Mouse (Mus musculus): Measurements from ENCODE around the gene Alyref. TPM values are rescaled to one million over a fixed set of nuclear protein-coding genes. Genes with fewer than 3 reads are reported as not detected.

The Alyref gene
- total and polyA plus RNA-seq, 3 experiments, result 600 to 1,072 TPM; not detected in 1

DNA sequence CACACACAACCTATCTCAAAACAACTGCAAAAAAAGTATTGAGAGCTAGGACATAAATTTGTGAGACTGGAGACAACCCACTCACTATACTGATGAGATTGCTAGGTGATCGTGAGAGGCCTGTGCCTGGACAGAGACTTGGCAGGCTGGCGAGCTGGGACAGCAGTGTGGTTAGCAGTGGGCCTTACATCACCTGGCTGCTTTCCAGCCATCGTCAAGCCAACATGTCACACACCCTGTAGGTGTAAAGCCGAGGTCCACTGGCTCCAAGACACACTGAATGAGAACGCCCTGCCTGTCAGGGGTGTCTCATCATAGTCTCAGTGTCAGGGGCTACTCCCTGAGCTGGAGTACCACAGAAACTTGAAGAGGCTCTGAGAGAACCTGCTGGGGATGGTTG lies 45.4 kb downstream of the Alyref start:
- Histone ChIP-seq H3K4me3 (ENCODE audit: control insufficient read depth in 1 of 2, insufficient read depth in 1 of 2, low read depth in 2 of 2, low read length in 2 of 2) (no peak overlapping the region), H3K9ac (ENCODE audit: control insufficient read depth, low read depth, low read length, poor library complexity, severe bottlenecking) (no peak overlapping the region), H3K27ac (ENCODE audit: control insufficient read depth, low read depth, low read length) (no peak overlapping the region), H3K4me1 (ENCODE audit: control insufficient read depth in 1 of 2, insufficient read depth in 2 of 2, low read length in 2 of 2) (peaks cover 7 to 16% of the 10 kb centered on the region in 2 experiments), H3K9me3 (replicated peaks; ENCODE audit: insufficient read depth, low read length) (no peaks in the 10 kb centered on the region), H3K27me3 (ENCODE audit: control insufficient read depth in 1 of 2, insufficient read depth in 2 of 2, low read length in 2 of 2) (no peaks in the 10 kb centered on the region), H3K79me2 (ENCODE audit: control insufficient read depth, insufficient read depth, low read length, poor library complexity) (peaks cover 14% of the 10 kb centered on the region), H3K36me3 (ENCODE audit: control insufficient read depth in 1 of 2, insufficient read depth in 2 of 2, low read length in 2 of 2) (peaks cover 0 to 8% of the 10 kb centered on the region in 2 experiments; a peak in 2 of 4 replicates)
- TF ChIP-seq MXI1 (IDR thresholded peaks at IDR 0.05; ENCODE audit: low read depth, low read length) (no peak), GABPA (IDR thresholded peaks at IDR 0.05; ENCODE audit: low read depth, low read length) (no peak), SIN3A (IDR thresholded peaks at IDR 0.05; ENCODE audit: low read length) (no peak), USF1 (IDR thresholded peaks at IDR 0.05; ENCODE audit: low read depth, low read length) (no peak), EP300 (IDR thresholded peaks at IDR 0.05; ENCODE audit: low read depth in 1 of 2, low read length in 2 of 2) (no peak), RAD21 (IDR thresholded peaks at IDR 0.05; ENCODE audit: low read depth, low read length) (no peak), USF2 (IDR thresholded peaks at IDR 0.05; ENCODE audit: borderline replicate concordance in 1 of 2, insufficient read depth in 1 of 2, low read depth in 1 of 2, low read length in 2 of 2) (no peak), POLR2A (IDR thresholded peaks at IDR 0.05; ENCODE audit: control insufficient read depth in 1 of 2, insufficient read depth in 1 of 2, low read depth in 1 of 2, low read length in 2 of 2, poor library complexity in 1 of 2) (no peak), NELFE (IDR thresholded peaks at IDR 0.05; ENCODE audit: low read depth, low read length) (no peak), ZC3H11A (IDR thresholded peaks at IDR 0.05; ENCODE audit: low read depth, low read length) (no peak), ZNF384 (IDR thresholded peaks at IDR 0.05; ENCODE audit: low read depth, low read length) (no peak), TCF12 (IDR thresholded peaks at IDR 0.05; ENCODE audit: low read depth, low read length) (no peak), NRF1 (IDR thresholded peaks at IDR 0.05; ENCODE audit: insufficient read depth, low read depth, low read length, poor library complexity, severe bottlenecking) (no peak), TAL1 (IDR thresholded peaks at IDR 0.05; ENCODE audit: low read length) (no peak), ELF1 (IDR thresholded peaks at IDR 0.05; ENCODE audit: low read depth, low read length) (no peak), MEF2A (IDR thresholded peaks at IDR 0.05; ENCODE audit: extremely low read depth, insufficient replicate concordance, low read depth, low read length, poor library complexity, severe bottlenecking) (no peak)
- DNase-seq (ENCODE audit: low read depth, low spot score), result no peak

DNA sequence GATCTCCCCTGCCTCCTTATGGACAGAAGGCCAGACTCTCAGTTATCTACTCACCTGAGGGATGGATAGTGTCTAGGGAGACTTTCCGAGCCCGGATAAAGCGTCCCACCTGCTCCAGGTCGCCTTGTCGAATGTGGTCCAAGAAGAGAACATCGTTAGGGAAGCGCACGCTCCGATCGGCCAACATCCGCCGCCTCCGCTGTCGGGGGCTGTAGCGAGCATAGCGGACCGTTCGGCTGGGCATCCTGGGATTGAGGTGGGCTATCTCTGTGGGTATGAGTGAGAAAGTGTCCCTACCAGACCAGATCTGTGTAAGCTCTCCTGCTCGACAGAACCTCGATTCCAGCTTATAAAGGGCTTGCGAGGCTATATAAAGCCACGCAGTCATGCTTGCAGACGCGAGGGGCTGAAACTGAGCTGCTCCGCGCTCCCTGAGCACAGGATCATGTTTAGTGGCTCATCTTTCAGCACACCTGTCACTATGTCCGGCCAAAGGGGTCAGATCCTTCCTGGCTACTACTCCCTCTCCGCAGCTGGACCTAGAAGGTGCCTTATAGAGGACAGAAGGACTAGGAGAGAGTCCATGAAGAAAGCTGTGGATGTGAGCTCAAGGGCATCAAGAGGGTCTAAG lies 47.2 kb downstream of the Alyref start, which contains the start of gene Ppp1r27:
Gene Ppp1r27, minus strand, starts transcription at position 323 of the 631 bp plus-strand sequence.
- no peak for DNase-seq (ENCODE audit: low read depth, low spot score)
- peak within 1 kb of the TSS; percentile 94 for H3K9ac ChIP-seq (ENCODE audit: control insufficient read depth, low read depth, low read length, poor library complexity, severe bottlenecking)
- H3K79me2 ChIP-seq (ENCODE audit: control insufficient read depth, insufficient read depth, low read length, poor library complexity), result peaks cover 14% of the 10 kb centered on the region
- peak within 1 kb of the TSS; percentile 64 for H3K27ac ChIP-seq (ENCODE audit: control insufficient read depth, low read depth, low read length)
- H3K4me1 ChIP-seq (ENCODE audit: control insufficient read depth in 1 of 2, insufficient read depth in 2 of 2, low read length in 2 of 2), result peaks cover 7 to 19% of the 10 kb centered on the region in 2 experiments
- no peak for TF ChIP-seq GATA1 (IDR thresholded peaks at IDR 0.05; ENCODE audit: low read depth, low read length)
- TF ChIP-seq GABPA (IDR thresholded peaks at IDR 0.05; ENCODE audit: low read depth, low read length), result no peak
- TF ChIP-seq ZNF384 (IDR thresholded peaks at IDR 0.05; ENCODE audit: low read depth, low read length), result no peak
- TF ChIP-seq POLR2AphosphoS2 (IDR thresholded peaks at IDR 0.05; ENCODE audit: low read length), result no peak
- TF ChIP-seq ZMIZ1 (IDR thresholded peaks at IDR 0.05; ENCODE audit: low read depth, low read length), result no peak
- no peak for TF ChIP-seq CTCF (IDR thresholded peaks at IDR 0.05 in 2 of 3, conservative IDR thresholded peaks at IDR 0.05 in 1 of 3; ENCODE audit: control insufficient read depth in 1 of 3, insufficient read depth in 1 of 3, low read depth in 2 of 3, low read length in 3 of 3, poor library complexity in 1 of 3, severe bottlenecking in 1 of 3)
- TF ChIP-seq MAZ (IDR thresholded peaks at IDR 0.05; ENCODE audit: low read depth, low read length), result no peak
- no peak for TF ChIP-seq MYB (IDR thresholded peaks at IDR 0.05; ENCODE audit: low read depth, low read length)
- H3K27me3 ChIP-seq (ENCODE audit: control insufficient read depth in 1 of 2, insufficient read depth in 2 of 2, low read length in 2 of 2), result no peaks in the 10 kb centered on the region
- peaks cover 0 to 8% of the 10 kb centered on the region in 2 experiments; a peak in 2 of 4 replicates for H3K36me3 ChIP-seq (ENCODE audit: control insufficient read depth in 1 of 2, insufficient read depth in 2 of 2, low read length in 2 of 2)
- no peaks in the 10 kb centered on the region for H3K9me3 ChIP-seq (replicated peaks; ENCODE audit: insufficient read depth, low read length)
- peak within 1 kb of the TSS; percentile 59 to 81 for H3K4me3 ChIP-seq (ENCODE audit: control insufficient read depth in 1 of 2, insufficient read depth in 1 of 2, low read depth in 2 of 2, low read length in 2 of 2)

Measured in MEL (cell line).